Mouse (Mus musculus): ENCODE data around the gene Atxn7l2.
A peak's percentile ranks its signal among the peaks of the same experiment; 100 is the strongest.

The Atxn7l2 gene

DNA sequence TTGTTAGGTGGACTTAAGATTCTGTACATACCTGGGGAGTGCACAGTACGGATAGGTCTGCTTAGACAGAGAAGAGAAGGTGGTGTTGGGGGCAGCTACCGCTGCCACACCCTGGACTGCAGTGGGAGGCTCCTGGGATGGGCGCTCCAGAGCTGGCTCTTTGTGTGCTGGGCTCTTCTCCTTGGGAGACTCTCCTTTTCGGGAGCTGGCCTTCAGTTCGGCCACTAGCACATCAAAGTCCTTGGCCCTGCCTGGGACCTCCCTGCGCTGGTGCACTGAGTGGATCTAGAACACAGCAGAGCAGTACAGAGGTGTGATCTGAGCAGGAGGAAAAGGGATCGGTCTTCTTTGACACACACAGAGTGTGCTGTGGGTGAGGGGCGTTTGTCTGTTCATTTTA lies 5.1 kb downstream of the Atxn7l2 start:
- DNase-seq (ENCODE audit: low spot score in 2 of 2) = no peak

DNA sequence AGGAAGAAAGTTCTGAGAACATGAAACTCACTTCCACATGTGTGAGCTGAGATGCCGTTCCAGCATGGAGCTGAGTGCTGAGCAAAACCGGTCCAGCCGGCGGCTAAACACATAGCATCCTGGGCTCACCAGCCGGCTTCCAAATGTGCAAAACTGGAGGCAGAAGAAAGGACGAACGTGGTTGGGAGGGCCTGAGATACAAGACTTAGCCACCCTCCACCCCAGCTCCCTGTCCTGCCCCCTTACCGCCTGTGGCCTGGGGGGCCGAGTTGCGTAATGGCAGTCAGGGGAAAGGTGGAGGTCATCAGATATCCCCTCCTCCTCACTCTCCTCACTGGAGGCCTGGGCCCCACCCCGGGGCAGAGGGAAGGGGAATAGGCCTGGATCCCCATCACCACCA lies 6.3 kb downstream of the Atxn7l2 start:
- DNase-seq (ENCODE audit: low spot score in 2 of 2) = no peak

DNA sequence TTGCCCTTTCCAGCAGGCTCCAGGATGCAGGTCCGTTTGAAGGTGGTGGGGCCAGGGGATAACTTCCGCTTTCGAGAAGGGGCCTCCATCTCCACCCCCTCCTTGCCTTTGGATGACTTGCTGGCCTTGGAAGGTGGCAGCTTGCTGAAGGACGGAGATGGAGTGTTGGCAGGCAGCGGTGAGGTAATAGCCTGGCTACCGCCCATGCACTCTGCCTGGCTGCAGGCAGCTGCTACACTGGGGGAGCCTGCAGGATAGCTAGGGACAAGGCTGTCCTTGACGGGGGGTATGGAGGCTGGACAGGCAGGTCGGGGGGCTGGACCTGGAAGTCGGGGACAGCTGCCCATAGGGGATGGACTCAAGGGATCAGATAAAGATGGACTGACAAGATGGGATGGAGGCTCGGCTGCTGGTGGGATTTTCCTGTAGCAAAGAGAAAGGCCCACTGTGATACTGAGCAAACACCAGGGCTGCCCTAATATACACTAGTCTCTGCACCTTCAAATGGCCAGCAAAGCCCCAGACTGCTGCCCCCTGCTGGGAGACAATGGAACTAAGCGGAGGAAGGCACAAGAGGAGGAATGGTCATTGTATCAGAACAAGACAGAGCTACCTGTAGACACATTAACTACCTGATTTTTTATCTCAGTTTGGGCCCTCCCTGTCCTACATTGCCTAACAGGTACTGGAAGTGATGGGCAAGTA lies 7.0 kb downstream of the Atxn7l2 start:
- DNase-seq (ENCODE audit: low spot score in 2 of 2) = peak in 1 of 2 experiments; percentile 75

DNA sequence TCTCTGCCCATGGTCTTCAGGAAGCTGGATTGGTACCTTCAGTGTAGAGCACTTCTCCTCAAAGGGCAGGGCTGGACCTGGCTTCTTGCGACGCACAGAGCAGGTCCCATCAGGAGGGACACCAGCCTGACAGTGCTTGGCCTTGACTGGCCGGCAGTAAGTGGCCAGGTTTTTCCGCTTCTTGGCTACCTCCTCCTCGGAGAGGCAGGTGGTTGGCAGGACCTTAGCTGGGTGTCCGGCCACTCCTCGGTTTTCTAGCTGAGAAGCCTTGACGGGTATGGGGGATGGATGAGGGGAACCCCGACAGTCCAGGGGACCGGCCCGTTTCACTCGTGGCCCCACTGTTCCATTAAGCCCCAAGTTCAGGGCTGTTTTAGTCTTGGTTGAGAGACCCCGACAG lies 7.5 kb downstream of the Atxn7l2 start:
- DNase-seq (ENCODE audit: low spot score in 2 of 2) = no peak

DNA sequence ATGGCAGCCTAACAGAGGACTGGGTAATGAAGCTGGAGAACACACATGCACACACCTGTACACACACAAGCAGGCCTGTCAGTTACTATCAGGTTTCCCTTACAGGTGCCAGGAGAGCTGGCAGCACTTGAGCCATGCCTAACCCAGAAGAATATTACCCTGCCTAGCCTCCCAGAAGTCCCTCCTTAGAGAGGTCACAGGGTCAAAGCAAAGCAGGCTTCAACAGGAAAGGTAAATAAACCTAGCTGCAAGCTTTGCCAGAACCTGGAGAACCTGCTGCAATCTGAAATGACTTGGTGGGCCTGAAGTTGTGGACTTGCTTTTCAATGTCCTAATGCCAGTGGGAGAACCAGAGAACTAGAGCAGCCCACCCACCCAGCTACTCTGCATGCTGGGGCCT lies 8.2 kb downstream of the Atxn7l2 start:
- no peak for DNase-seq (ENCODE audit: low spot score in 2 of 2)

DNA sequence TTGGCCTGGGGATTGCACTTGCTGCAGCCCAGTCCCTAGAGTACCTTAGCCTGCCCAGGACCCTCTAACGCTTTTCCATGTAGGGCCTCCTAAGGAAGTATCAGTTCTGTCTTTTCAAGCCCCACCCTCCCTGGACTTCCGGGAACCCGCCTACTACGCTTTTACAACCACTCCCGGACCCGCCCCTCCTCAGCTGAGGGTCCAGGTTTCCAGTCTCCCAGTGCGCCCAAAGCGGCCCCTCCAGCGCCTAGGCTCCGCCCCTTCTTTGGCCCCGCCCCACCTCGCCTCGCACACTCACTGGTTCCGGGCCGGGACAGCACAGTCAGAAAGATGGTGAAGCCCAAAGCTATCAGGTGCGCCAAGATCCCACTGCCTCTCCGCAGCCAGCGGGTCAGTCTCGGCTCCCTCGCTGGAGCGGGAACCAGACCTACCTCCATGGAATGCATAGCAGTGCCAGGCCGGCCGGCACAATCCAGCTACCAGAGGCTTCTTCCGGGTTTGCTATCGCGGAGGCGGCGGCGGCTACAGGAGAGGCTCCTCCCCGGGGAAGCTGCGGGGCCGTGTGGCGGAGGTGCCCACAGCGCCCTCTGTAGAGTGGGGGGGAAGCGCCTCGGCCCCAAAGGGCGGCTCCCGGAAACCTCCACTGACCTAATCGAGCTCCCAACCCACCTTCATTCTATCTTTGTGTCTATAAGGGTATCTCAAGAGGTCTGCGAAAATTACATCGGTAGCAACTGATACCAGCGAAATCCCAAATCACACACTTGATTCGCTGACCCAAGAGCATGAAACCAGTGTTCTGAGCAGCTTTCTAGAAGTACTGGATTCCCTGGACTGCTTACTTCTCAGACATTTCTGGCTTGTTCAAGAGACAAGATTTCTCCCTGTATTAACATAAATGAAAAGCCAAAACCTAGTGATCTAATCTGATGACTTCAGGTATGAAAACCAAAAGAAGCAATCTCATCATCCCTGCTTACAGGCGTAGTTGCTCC lies 10.1 kb downstream of the Atxn7l2 start, which contains the start of gene Cyb561d1:
TSS of gene Cyb561d1 (minus strand) at position 884 of the 995 bp plus-strand sequence.
- peak; percentile 94 to 97 for DNase-seq (ENCODE audit: low spot score in 2 of 2)

DNA sequence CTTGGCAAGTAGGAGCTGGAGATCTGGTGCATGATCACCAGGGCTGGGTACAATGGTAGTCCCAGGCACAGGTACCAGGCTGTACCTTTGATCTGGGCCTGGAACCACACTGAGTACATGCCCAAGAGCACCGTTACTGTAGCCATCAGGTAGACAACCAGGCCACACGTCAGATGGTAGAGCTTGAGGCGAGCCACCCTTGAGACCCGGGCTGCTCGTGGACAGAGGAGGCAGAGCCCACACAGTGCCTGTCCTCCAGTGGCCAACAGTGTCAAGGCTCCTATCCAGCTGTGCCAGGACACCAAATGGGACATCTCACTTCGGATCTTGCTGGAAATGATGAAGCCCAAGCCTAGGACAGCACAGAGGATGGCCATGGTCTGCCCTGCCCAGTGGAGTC lies 11.5 kb downstream of the Atxn7l2 start:
- DNase-seq (ENCODE audit: low spot score in 2 of 2) = no peak

DNA sequence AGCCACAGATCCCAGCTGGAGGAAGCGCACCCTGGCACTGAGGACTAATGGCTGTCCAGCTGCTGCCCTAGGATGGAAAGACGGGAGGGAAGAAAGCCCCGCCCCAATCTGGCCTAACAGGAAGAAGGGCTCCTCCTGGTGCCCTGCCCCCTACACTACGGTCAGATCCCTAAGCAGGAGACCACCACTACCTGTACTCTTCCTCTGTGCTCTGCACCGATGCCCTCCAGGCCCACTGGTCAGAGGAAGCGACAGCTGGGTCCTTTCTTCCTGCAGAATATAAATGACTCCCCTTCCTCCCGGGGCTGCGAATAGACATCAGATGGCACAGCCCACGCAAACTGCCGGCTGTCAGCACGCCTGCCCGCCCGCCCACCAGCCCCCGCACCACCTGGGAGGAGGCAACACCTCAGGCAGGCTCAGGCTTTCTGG lies 13.7 kb downstream of the Atxn7l2 start:
- DNase-seq (ENCODE audit: low spot score in 2 of 2) = no peak

DNA sequence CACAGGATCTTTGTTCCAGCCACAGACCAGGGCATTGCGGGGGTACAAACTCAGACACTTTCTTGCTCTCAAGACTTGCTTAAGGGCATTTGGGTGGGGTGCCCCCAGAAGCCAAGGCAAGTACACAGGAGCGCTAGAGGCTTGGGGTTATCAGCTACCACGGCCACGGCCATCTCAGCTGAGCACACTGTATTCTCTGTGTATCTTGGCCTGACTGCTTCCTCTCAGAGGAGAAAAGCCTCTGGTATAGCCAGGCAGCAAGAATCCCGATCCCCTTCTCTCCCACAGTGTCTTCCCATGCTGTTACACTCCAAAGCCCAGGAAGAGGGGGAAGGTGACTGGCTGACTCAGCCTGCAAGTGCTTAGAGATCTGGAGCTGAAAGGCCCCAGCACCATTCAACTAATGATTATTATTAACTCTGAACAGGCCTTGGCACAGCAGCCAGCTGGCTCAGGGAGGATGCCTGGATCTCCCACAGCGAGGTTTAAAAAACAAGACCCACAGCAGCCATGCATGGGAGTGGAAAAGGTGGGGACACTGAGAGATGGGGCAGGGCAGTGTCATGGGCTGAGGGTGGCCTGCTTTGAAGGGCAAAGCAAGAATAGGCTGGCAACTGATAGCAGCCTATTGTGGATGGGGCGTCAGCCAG lies 14.7 kb downstream of the Atxn7l2 start:
- DNase-seq (ENCODE audit: low spot score in 2 of 2) = no peak

DNA sequence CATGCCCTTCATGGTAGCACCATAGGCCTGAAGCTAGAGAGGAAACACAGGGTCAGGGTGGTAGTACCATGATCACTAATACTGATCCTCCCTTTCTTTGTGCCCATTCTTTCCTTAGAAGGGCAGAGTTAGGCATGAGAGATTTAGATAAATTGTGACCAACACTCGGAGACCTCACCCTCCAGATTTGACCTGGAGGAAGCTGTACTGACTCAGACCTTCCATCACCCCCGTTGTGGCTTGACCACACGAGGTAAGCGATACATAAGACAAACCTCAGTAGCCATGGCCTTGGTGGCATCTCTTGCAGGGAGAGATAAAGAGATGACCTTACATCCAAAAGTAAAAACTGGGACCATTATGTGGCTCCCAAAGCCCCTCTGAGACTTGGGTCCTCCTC lies 15.4 kb downstream of the Atxn7l2 start:
- no peak for DNase-seq (ENCODE audit: low spot score in 2 of 2)

DNA sequence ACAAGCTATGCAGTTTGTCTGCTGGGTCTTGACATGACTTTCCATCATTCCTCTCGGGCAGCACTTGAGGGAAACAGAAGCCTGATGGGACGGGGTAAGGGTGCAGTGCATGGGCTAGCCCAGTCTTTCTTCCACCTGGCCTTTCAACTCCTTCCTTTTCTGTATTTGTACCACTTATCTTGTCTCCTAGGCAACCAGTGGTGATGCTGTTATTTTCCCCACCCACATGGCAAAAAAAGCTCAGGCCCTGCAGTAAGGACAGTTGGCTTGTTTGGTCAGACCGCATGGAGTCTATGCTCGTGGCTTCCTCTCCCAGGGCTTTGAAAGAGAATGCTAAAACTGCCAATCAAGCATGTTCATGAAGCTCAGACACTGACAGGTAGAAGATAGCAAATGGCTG lies 17.0 kb downstream of the Atxn7l2 start:
- DNase-seq (ENCODE audit: low spot score in 2 of 2) = no peak

DNA sequence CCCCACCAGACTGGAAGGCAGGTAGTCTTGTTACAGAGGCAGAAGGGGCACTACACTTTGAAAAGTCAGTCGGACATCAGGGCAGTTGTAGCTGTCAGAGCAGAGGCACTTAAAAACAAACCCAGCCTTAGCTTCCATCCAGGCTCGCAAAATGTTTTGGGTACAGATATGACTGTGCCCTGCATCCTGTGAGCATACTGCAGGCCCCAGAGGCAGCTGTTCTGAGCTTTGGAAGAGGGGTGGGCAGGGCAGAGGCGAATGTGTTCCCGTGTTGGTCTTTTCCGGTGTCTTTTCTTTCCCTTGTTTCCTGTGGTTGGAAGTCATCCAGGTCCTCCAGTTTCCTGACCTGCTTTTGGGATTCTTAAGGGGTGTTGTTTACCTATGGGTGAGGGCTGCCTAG lies 20.8 kb downstream of the Atxn7l2 start:
- DNase-seq (ENCODE audit: low spot score in 2 of 2) = no peak

DNA sequence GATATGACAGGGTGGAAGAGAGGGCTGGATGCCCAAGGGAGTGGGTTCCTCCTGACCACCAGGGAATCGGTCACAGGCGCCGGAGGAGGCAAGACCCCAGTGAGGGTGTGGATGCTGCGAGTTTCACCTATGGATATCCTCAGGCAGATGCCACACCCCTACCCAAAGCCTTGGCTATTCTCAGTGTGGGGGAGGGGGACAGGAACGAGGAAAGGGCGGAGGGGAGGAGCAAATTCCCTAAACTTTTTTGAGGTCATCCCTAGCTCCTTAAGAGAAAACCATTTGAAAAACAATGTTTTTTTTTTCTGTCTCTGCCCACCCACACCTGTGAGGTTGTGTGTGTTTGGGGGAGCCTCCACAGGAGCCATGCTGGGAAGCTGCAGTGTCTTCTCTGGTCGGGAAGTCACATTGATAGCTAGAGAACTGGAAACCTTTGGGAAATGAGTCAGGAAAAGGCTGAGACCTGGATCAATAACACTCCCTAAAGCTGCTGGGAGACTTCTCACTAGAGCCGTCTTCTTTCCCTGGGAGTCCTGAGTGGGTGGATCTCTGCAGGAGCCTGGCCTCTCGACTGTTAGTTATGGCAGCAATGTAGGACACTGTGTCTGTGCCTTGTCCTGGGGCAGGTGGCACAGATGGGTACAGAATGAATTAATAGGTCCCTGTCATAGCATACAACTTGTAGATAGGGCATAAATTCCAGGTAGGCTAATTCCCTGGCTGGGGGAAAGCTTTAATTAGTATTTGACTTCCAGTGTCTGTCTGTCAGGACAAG lies 21.8 kb downstream of the Atxn7l2 start:
- DNase-seq (ENCODE audit: low spot score in 2 of 2) = no peak

DNA sequence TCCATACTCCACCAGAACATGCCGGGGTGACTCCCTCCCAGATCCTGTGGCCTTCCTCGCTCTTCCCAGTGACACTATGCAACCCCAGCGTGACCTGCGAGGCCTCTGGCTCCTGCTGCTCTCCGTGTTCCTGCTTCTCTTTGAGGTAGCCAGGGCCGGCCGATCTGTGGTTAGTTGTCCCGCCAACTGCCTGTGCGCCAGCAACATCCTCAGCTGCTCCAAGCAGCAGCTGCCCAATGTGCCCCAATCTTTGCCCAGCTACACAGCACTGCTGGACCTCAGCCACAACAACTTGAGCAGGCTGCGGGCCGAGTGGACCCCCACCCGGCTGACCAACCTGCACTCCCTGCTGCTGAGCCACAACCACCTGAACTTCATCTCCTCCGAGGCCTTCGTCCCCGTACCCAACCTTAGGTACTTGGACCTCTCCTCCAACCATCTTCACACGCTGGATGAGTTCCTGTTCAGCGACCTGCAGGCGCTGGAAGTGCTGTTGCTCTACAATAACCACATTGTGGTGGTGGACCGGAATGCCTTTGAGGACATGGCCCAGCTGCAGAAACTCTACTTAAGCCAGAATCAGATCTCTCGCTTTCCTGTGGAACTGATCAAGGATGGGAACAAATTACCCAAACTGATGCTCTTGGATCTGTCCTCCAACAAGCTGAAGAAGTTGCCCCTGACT lies 23.5 kb downstream of the Atxn7l2 start:
- no peak for DNase-seq (ENCODE audit: low spot score in 2 of 2)

DNA sequence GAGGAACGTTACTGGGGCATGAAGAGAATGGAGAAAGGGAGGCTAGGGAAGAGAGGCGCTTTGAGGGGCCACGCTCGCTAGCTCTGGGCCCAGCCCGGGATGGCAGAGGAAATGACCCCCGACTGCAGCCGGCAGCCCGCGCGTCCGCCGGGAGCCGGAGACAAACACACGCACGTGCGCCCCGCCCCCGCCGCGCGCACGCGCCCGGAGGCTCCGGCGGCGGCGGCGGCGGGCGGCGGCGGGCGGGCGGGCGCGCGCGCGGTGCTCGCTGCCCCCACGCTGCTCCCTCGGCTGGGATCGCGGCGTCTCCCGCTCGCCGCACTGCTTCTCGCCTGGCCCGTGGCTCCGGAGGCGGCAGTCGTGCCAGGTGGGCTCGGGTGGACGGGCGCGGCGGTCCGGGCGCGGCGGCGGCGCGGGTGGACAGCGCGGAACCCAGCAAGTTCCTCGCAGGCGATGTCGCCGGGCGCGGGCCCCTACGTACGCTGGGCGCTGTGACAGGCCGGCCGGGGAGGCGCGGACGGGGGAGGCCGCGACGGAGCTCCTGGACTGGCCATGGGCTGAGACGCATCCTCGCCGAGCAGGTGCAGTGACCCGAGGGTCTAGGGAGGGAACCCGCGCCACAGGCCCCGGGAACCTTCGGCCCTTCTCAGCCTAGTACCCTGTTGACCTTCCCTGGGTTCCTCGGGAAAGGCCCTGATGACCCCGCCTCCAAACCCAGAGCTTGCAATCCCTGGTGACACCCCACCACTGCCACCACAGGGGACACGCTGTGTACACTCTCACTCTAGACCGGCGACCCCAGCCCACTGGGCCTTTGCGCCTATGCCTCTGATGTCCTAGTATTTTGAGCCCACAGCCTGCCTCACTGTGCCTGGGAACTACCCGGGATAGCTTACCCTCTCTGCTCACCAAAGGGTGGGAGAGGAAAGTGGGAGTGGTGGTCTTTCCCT lies 24.4 kb downstream of the Atxn7l2 start, which contains the start of gene Amigo1:
TSS of gene Amigo1 (plus strand) at position 238 of the 950 bp plus-strand sequence.
- peak in 1 of 2 experiments; percentile 51 for DNase-seq (ENCODE audit: low spot score in 2 of 2)

DNA sequence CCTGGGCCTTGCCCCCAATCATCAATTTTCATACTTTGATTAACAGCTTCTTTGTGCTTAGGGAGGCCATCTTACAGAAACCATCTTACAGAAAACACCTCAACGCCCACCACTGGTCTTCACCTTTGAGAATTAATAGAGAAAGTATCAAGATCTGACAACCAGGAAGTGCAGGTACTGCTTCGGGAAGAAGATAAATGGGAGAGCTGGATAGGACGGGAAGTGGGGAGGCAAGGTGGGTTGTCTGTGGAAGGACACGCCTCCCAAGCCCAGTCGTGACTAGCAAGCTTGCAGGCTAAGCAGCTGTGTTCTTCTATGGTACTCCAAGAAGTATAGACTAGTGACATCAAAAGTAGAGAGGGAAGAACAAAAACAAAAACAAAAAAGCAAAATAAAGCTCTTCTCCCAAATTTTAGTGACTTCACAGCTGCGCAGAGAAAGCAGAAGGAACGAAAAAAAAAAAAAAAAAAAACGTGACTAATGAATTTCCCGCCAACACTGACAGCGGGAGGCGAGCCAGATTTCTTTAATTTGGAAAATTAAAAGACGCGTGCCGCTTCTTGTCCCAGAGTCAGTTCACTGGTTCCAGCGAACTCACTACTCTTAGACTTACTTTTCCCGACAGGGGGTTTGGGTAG lies 25.2 kb downstream of the Atxn7l2 start:
- DNase-seq (ENCODE audit: low spot score in 2 of 2) = no peak

DNA sequence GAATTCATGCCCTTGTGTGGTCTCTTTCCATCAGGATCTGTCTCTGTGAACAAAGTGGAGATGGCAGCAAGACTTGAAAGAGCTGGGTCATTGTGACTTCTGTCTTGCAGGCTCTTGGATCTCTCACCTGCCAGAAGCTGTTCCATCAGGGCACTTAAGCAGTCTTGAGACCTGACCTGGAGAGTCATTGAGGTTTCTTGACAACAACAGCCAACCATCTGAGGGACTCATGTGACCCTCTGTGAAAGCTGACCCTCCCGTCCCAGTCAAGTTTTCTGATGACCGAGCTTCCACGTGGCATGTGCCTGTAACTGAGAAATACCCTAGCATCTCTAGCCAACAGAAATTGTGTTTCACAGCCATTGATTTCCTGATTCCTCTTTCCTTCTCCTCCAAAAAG lies 26.0 kb downstream of the Atxn7l2 start:
- no peak for DNase-seq (ENCODE audit: low spot score in 2 of 2)

DNA sequence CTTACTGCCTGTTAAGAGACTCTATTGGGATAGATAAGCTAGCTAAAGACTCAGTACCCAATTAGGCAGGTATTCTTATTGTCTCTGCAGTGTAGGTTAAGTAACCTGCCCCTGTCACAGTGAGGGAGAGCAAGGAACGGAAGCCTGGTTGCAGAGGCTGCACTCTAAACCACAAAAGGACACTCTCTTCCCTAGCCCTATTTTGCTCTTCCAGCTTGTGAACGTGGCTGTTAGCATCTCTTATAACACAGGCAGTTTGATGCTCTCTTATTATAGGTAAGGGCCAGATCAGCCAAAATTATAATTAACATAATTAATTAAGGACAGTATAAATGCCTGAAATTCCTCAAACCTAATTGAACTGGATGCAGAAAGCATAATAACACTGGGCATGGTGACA lies 30.2 kb downstream of the Atxn7l2 start:
- DNase-seq (ENCODE audit: low spot score in 2 of 2) = no peak
